Mouse (Mus musculus): Measurements from ENCODE around the gene Cacna1d. TPM values are rescaled to one million over a fixed set of nuclear protein-coding genes. Genes with fewer than 3 reads are reported as not detected.

Cacna1d gene
- polyA plus RNA-seq, 1 experiment from 2014 or later: 11.5 TPM

- no peak overlapping the region; the same call in 1 of the 2 replicates for H3K27ac ChIP-seq (replicated peaks)
- H3K4me3 ChIP-seq (replicated peaks): no peak overlapping the region
- H3K4me2 ChIP-seq: no peak overlapping the region
- no peak overlapping the region for H3K9ac ChIP-seq (replicated peaks)
- H3K27me3 ChIP-seq (replicated peaks): no peaks in the 10 kb centered on the region
- no peaks in the 10 kb centered on the region for H3K36me3 ChIP-seq
- peaks cover 4% of the 10 kb centered on the region; the same call in 1 of the 2 replicates for H3K4me1 ChIP-seq
- H3K9me3 ChIP-seq (replicated peaks): no peaks in the 10 kb centered on the region
- no peak for ATAC-seq (ENCODE audit: low FRiP score)
- 76% methylated on average over 10 of the region's 10 CpGs for WGBS
Measured at GRCm38 (mm10) chr14:30284022-30284421, 207.2 kb downstream of the Cacna1d start.

GRCm38 (mm10) chr14:30275572-30275971 is 215.7 kb downstream of the Cacna1d start:
- no peaks in the 10 kb centered on the region for H3K9me3 ChIP-seq (replicated peaks)
- H3K4me2 ChIP-seq: no peak overlapping the region
- no peak for ATAC-seq (ENCODE audit: low FRiP score)
- H3K27ac ChIP-seq (replicated peaks): no peak overlapping the region
- peaks cover 22% of the 10 kb centered on the region; the same call in 1 of the 2 replicates for H3K4me1 ChIP-seq
- WGBS: 69% methylated on average over 9 of the region's 9 CpGs
- no peak overlapping the region for H3K4me3 ChIP-seq (replicated peaks)
- H3K27me3 ChIP-seq (replicated peaks): no peaks in the 10 kb centered on the region
- H3K9ac ChIP-seq (replicated peaks): no peak overlapping the region
- no peaks in the 10 kb centered on the region for H3K36me3 ChIP-seq

- Histone ChIP-seq H3K36me3 (no peaks in the 10 kb centered on the region), H3K9me3 (replicated peaks) (no peaks in the 10 kb centered on the region), H3K9ac (replicated peaks) (no peak overlapping the region), H3K27me3 (replicated peaks) (no peaks in the 10 kb centered on the region), H3K27ac (replicated peaks) (no peak overlapping the region), H3K4me3 (replicated peaks) (no peak overlapping the region), H3K4me2 (no peak overlapping the region), H3K4me1 (peaks cover 22% of the 10 kb centered on the region; the same call in 1 of the 2 replicates)
- WGBS: 70% methylated on average over 4 of the region's 4 CpGs
- ATAC-seq (ENCODE audit: low FRiP score): no peak
Measured at GRCm38 (mm10) chr14:30272976-30273375, 218.3 kb downstream of the Cacna1d start.

GRCm38 (mm10) chr14:30272523-30272922 is 218.7 kb downstream of the Cacna1d start:
- Histone ChIP-seq H3K4me3 (replicated peaks) (no peak overlapping the region), H3K4me1 (peaks cover 22% of the 10 kb centered on the region; the same call in 1 of the 2 replicates), H3K9me3 (replicated peaks) (no peaks in the 10 kb centered on the region), H3K9ac (replicated peaks) (no peak overlapping the region), H3K36me3 (no peaks in the 10 kb centered on the region), H3K4me2 (no peak overlapping the region), H3K27ac (replicated peaks) (no peak overlapping the region), H3K27me3 (replicated peaks) (no peaks in the 10 kb centered on the region)
- ATAC-seq (ENCODE audit: low FRiP score): no peak
- WGBS: 62% methylated on average over 5 of the region's 5 CpGs

- Histone ChIP-seq H3K4me3 (replicated peaks) (no peak overlapping the region), H3K9ac (replicated peaks) (no peak overlapping the region), H3K4me1 (peaks cover 27% of the 10 kb centered on the region; the same call in 1 of the 2 replicates), H3K27me3 (replicated peaks) (no peaks in the 10 kb centered on the region), H3K36me3 (no peaks in the 10 kb centered on the region), H3K9me3 (replicated peaks) (no peaks in the 10 kb centered on the region), H3K4me2 (no peak overlapping the region), H3K27ac (replicated peaks) (no peak overlapping the region)
- 86% methylated on average over 8 of the region's 8 CpGs for WGBS
- no peak for ATAC-seq (ENCODE audit: low FRiP score)
Measured at GRCm38 (mm10) chr14:30271856-30272255, 219.4 kb downstream of the Cacna1d start.

- 79% methylated on average over 5 of the region's 5 CpGs for WGBS
Measured at GRCm38 (mm10) chr14:30270350-30270749, 220.9 kb downstream of the Cacna1d start.

GRCm38 (mm10) chr14:30265728-30266127 is 225.5 kb downstream of the Cacna1d start:
- 70% methylated on average over 9 of the region's 9 CpGs for WGBS
- H3K4me1 ChIP-seq: 0 out of 2 replicates have a peak, but pooled peaks cover 5% of the 10 kb centered on the region
- no peak overlapping the region for H3K4me3 ChIP-seq (replicated peaks)
- no peak overlapping the region for H3K27ac ChIP-seq (replicated peaks)
- no peak overlapping the region for H3K4me2 ChIP-seq
- H3K36me3 ChIP-seq: no peaks in the 10 kb centered on the region
- no peak for ATAC-seq (ENCODE audit: low FRiP score)
- H3K27me3 ChIP-seq (replicated peaks): no peaks in the 10 kb centered on the region
- no peak overlapping the region for H3K9ac ChIP-seq (replicated peaks)
- no peaks in the 10 kb centered on the region for H3K9me3 ChIP-seq (replicated peaks)

More at GRCm38 (mm10) chr14:30270350-30270749, 220.9 kb downstream of the Cacna1d start:
- Histone ChIP-seq H3K9ac (replicated peaks) (no peak overlapping the region), H3K27ac (replicated peaks) (no peak overlapping the region), H3K4me2 (no peak overlapping the region), H3K4me3 (replicated peaks) (no peak overlapping the region), H3K36me3 (no peaks in the 10 kb centered on the region), H3K27me3 (replicated peaks) (no peaks in the 10 kb centered on the region), H3K4me1 (peaks cover 20% of the 10 kb centered on the region; the same call in 1 of the 2 replicates), H3K9me3 (replicated peaks) (no peaks in the 10 kb centered on the region)
- ATAC-seq (ENCODE audit: low FRiP score): no peak

- ATAC-seq (ENCODE audit: low FRiP score): no peak
- H3K27ac ChIP-seq (replicated peaks): no peak overlapping the region
- WGBS: 84% methylated on average over 10 of the region's 10 CpGs
- H3K4me3 ChIP-seq (replicated peaks): no peak overlapping the region
- H3K36me3 ChIP-seq: no peaks in the 10 kb centered on the region
- no peaks in the 10 kb centered on the region for H3K9me3 ChIP-seq (replicated peaks)
- H3K4me1 ChIP-seq: peaks cover 8% of the 10 kb centered on the region; the same call in 1 of the 2 replicates
- H3K4me2 ChIP-seq: no peak overlapping the region
- H3K9ac ChIP-seq (replicated peaks): no peak overlapping the region
- no peaks in the 10 kb centered on the region for H3K27me3 ChIP-seq (replicated peaks)
Measured at GRCm38 (mm10) chr14:30261561-30262251, 229.5 kb downstream of the Cacna1d start.

- Histone ChIP-seq H3K4me1 (peaks cover 23% of the 10 kb centered on the region), H3K9ac (replicated peaks) (no peak overlapping the region), H3K27me3 (replicated peaks) (no peaks in the 10 kb centered on the region), H3K36me3 (no peaks in the 10 kb centered on the region), H3K27ac (replicated peaks) (no peak overlapping the region), H3K4me2 (no peak overlapping the region), H3K9me3 (replicated peaks) (no peaks in the 10 kb centered on the region), H3K4me3 (replicated peaks) (no peak overlapping the region)
- 66% methylated on average over 4 of the region's 4 CpGs for WGBS
- no peak for ATAC-seq (ENCODE audit: low FRiP score)
Measured at GRCm38 (mm10) chr14:30257626-30258025, 233.6 kb downstream of the Cacna1d start.

GRCm38 (mm10) chr14:30256486-30256885 is 234.8 kb downstream of the Cacna1d start:
- Histone ChIP-seq H3K9me3 (replicated peaks) (no peaks in the 10 kb centered on the region), H3K9ac (replicated peaks) (no peak overlapping the region), H3K4me2 (no peak overlapping the region), H3K27me3 (replicated peaks) (no peaks in the 10 kb centered on the region), H3K4me1 (peaks cover 23% of the 10 kb centered on the region), H3K27ac (replicated peaks) (0 out of 2 replicates have a peak overlapping the region, but pooled peaks have one; percentile 13), H3K4me3 (replicated peaks) (no peak overlapping the region), H3K36me3 (no peaks in the 10 kb centered on the region)
- no peak for ATAC-seq (ENCODE audit: low FRiP score)
- WGBS: 69% methylated on average over 4 of the region's 4 CpGs

- Histone ChIP-seq H3K27me3 (replicated peaks) (no peaks in the 10 kb centered on the region), H3K9ac (replicated peaks) (no peak overlapping the region), H3K4me2 (no peak overlapping the region), H3K4me3 (replicated peaks) (no peak overlapping the region), H3K9me3 (replicated peaks) (no peaks in the 10 kb centered on the region), H3K4me1 (peaks cover 23% of the 10 kb centered on the region), H3K27ac (replicated peaks) (peak overlapping the region; percentile 48; the same call in 1 of the 2 replicates), H3K36me3 (no peaks in the 10 kb centered on the region)
- 56% methylated on average over 12 of the region's 12 CpGs for WGBS
- ATAC-seq (ENCODE audit: low FRiP score): 0 out of 2 replicates have a peak, but pooled peaks have one; percentile 40
Measured at GRCm38 (mm10) chr14:30255701-30256400, 235.4 kb downstream of the Cacna1d start.

- no peak for ATAC-seq (ENCODE audit: low FRiP score)
- Histone ChIP-seq H3K4me2 (no peak overlapping the region), H3K4me3 (replicated peaks) (no peak overlapping the region), H3K4me1 (peaks cover 23% of the 10 kb centered on the region), H3K27me3 (replicated peaks) (no peaks in the 10 kb centered on the region), H3K27ac (replicated peaks) (no peak overlapping the region), H3K9ac (replicated peaks) (no peak overlapping the region), H3K9me3 (replicated peaks) (no peaks in the 10 kb centered on the region), H3K36me3 (no peaks in the 10 kb centered on the region)
- WGBS: 81% methylated on average over 4 of the region's 4 CpGs
Measured at GRCm38 (mm10) chr14:30254776-30255175, 236.5 kb downstream of the Cacna1d start.
